14 mouse cellular contexts compared by ENCODE assay signal in the genomic region with DNA sequence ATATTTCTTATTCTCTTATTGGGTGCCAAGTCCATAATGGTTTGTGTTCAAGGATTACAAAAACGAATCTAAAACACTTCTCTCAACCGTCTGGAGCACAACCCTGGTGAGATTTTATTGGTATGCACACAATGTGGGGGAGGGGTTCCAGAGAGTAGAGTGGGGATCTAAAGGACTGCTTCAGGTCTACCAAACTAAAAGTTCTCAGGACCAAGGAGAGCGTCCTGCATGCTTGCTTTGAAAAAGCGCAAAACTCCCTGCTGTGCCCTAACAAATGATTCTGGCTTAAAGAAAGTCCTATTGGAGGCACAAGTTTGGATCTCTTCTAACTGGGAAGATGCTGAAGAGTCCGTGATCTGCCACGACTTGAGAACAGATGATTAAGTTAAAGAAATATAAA.
A peak's percentile ranks its signal among the peaks of the same experiment; 100 is the strongest.
DNase-seq lines count a peak whose midpoint lies in the region; ATAC-seq lines count a peak whose summit lies in the region.
"Had no signal": no experiment of that assay in that cellular context is flagged by ENCODE, and none has a peak within 500 bp of the region (broad histone marks: within the 10 kb centered on the region; RNA-seq: fewer than 3 reads in every experiment).

No protein-coding gene starts in this region.

- ATAC-seq in hematopoietic stem cell, adult 5-6 weeks (replicated peaks in 1 of 2; ENCODE audit: insufficient read depth in 1 of 2, low FRiP score in 2 of 2, low TSS enrichment in 1 of 2, low read depth in 1 of 2, poor library complexity in 2 of 2, severe bottlenecking in 2 of 2): peak; percentile 25 to 27; a peak in 2 of 4 replicates
- ATAC-seq in cerebellum, adult (ENCODE audit: insufficient number of reproducible peaks, low FRiP score, low TSS enrichment): no peak
- ATAC-seq: forebrain, postnatal 0 days; liver, postnatal 0 days had no signal

- DNase-seq in adrenal gland, postnatal 10 days: peak; percentile 6
- no peak for DNase-seq in adrenal gland, adult (ENCODE audit: inconsistent age in 2 of 2, low spot score in 1 of 2)
- peak; percentile 21 for DNase-seq in kidney, postnatal 14 days
- no peak for DNase-seq in kidney, adult 18-20 months
- peak; percentile 28 for DNase-seq in WW6 (ENCODE audit: low read depth, low spot score)
- no peak for DNase-seq in MN1 (ENCODE audit: low spot score)
- DNase-seq: adrenal gland, postnatal 25 days; cerebellum, adult 11-12 months; forebrain, postnatal 0 days; heart, adult 18-20 months; liver, postnatal 0 days; thymus, adult 18-20 months had no signal

Comparison
In these comparisons a context has a peak if more than half of its experiments do, and no peak if none do; other contexts are left out.
1. DNase-seq: peak in adrenal gland, postnatal 10 days (single experiment), kidney, postnatal 14 days (single experiment) and WW6 (single experiment); none in adrenal gland, adult (0 of 2), kidney, adult 18-20 months (single experiment) and MN1 (single experiment).